Mouse (Mus musculus): ENCODE data around the gene Irx6. TPM values are rescaled to one million over a fixed set of nuclear protein-coding genes. Genes with fewer than 3 reads are reported as not detected.

The Irx6 gene
- total and polyA plus RNA-seq, 3 experiments = 0.11 TPM; not detected in 2

GRCm38 (mm10) chr8:92724359-92724758 is 50.3 kb downstream of the Irx6 start:
- no peak for DNase-seq (ENCODE audit: low spot score)
- TF ChIP-seq GATA2 (IDR thresholded peaks at IDR 0.05; ENCODE audit: borderline replicate concordance, low read depth, low read length) = no peak
- TF ChIP-seq CTCF (IDR thresholded peaks at IDR 0.05; ENCODE audit: low read depth, low read length) = no peak
- TF ChIP-seq TAL1 (conservative IDR thresholded peaks at IDR 0.05; ENCODE audit: low read depth, low read length) = no peak
- H3K4me1 ChIP-seq (ENCODE audit: insufficient read depth, low read depth, low read length) = no peaks in the 10 kb centered on the region
- H3K36me3 ChIP-seq (replicated peaks) = no peaks in the 10 kb centered on the region
- ATAC-seq (ENCODE audit: extremely low read depth, insufficient number of reproducible peaks, low FRiP score, poor library complexity, severe bottlenecking) = no peak
- no peaks in the 10 kb centered on the region for H3K27me3 ChIP-seq (ENCODE audit: insufficient read depth, low read length)
- H3K4me3 ChIP-seq (ENCODE audit: low read depth, low read length) = no peak overlapping the region
- H3K9me3 ChIP-seq (replicated peaks) = peaks cover 44% of the 10 kb centered on the region

Other genes with a start within 250 kb of the Irx6 start
- gene Mmp2, start 153.0 kb downstream of the Irx6 start, total RNA-seq (2014; fragmentation: Nextera tagmentation) = not detected in 2 replicates
- 0.05 and 0.06 TPM in 2 replicates for gene Mmp2, start 153.0 kb downstream of the Irx6 start, total RNA-seq (2017)
- not detected in 2 replicates for gene Mmp2, start 153.0 kb downstream of the Irx6 start, polyA plus RNA-seq (2012)
- gene Lpcat2, start 181.1 kb downstream of the Irx6 start, total RNA-seq (2014; fragmentation: Nextera tagmentation) = not detected in 2 replicates
- gene Lpcat2, start 181.1 kb downstream of the Irx6 start, total RNA-seq (2017) = 0.16 TPM in 1 of 2 replicates, not detected in the other
- not detected in 2 replicates for gene Lpcat2, start 181.1 kb downstream of the Irx6 start, polyA plus RNA-seq (2012)
- gene Capns2, start 227.1 kb downstream of the Irx6 start, total RNA-seq (2014; fragmentation: Nextera tagmentation) = not detected in 2 replicates
- not detected in 2 replicates for gene Capns2, start 227.1 kb downstream of the Irx6 start, total RNA-seq (2017)
- not detected in 2 replicates for gene Capns2, start 227.1 kb downstream of the Irx6 start, polyA plus RNA-seq (2012)

Data from G1E (cell line).